Mouse (Mus musculus) mesoderm, embryonic 11.5 days (tissue): ENCODE data around the gene Fcer2a.
A peak's percentile ranks its signal among the peaks of the same experiment; 100 is the strongest.

ENCODE experiments used
- DNase-seq: peaks from one replicate; pipeline ENCODE4 v3.0.0-alpha.2; 2012; ENCODE audit warnings: low read depth, low spot score

The Fcer2a gene

GRCm38 (mm10) chr8:3676131-3676992, 17.6 kb downstream of the Fcer2a start, which contains the start of gene Trappc5:
Gene Trappc5 (plus strand): TSS chr8:3676299.
- peak; percentile 95 for DNase-seq

GRCm38 (mm10) chr8:3674671-3675070, 19.3 kb downstream of the Fcer2a start:
- DNase-seq: no peak

GRCm38 (mm10) chr8:3671980-3672491, 21.9 kb downstream of the Fcer2a start, which contains the start of gene Fcor:
Gene Fcor (minus strand): TSS chr8:3672362.
- peak; percentile 86 for DNase-seq

GRCm38 (mm10) chr8:3670388-3670787, 23.6 kb downstream of the Fcer2a start:
- no peak for DNase-seq

- DNase-seq: no peak
Measured at GRCm38 (mm10) chr8:3665507-3665906, 28.5 kb downstream of the Fcer2a start, which contains the start of gene Mcemp1. Gene Mcemp1 (plus strand): TSS chr8:3665754.

- DNase-seq: no peak
Measured at GRCm38 (mm10) chr8:3664405-3664804, 29.6 kb downstream of the Fcer2a start.

GRCm38 (mm10) chr8:3660889-3661288, 33.1 kb downstream of the Fcer2a start:
- no peak for DNase-seq

- DNase-seq: peak; percentile 17
Measured at GRCm38 (mm10) chr8:3656725-3657381, 37.1 kb downstream of the Fcer2a start.

- DNase-seq: no peak
Measured at GRCm38 (mm10) chr8:3655526-3655925, 38.4 kb downstream of the Fcer2a start, which contains the start of gene Retn. Gene Retn (plus strand): TSS chr8:3655770.

GRCm38 (mm10) chr8:3654726-3655508, 39.1 kb downstream of the Fcer2a start:
- DNase-seq: no peak

- no peak for DNase-seq
Measured at GRCm38 (mm10) chr8:3652845-3653244, 41.1 kb downstream of the Fcer2a start.

- DNase-seq: peak; percentile 28
Measured at GRCm38 (mm10) chr8:3648990-3649389, 45.0 kb downstream of the Fcer2a start.

- no peak for DNase-seq
Measured at GRCm38 (mm10) chr8:3648268-3648667, 45.7 kb downstream of the Fcer2a start.

GRCm38 (mm10) chr8:3647561-3647960, 46.4 kb downstream of the Fcer2a start:
- no peak for DNase-seq

GRCm38 (mm10) chr8:3646824-3647531, 47.0 kb downstream of the Fcer2a start:
- DNase-seq: no peak

GRCm38 (mm10) chr8:3645804-3646203, 48.2 kb downstream of the Fcer2a start:
- no peak for DNase-seq
